8 mouse cellular contexts compared by ENCODE assay signal in the genomic region with DNA sequence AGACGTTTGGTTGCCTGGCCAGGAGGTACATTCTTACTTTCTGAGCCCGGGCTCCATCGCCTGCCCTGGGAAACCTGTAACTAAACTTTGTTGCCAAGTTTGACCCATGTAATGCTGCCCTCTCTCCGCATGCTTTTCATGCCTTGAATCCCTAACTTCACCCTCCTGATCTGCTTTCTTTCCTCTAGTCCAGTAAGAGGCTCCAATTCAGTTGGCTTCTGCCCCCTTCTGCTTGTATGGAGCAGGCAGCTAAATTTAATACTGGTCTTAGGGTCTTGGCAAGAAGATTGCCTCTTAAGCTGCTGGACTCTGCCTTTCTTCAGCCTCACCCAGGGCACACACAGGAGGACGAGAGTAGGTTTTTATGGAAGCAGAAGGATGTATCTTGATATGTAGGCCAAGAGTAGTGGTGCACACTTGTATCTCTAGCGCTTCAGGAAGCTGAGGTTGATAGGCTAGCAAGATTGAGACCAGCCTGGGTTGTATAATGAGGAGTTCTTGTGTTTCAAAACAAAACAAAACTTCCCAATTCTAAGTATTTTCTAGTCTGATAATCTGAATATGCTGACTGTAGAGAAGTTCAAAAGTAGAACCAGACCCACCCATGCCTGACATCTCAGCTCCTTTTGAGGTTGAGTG. TPM values are rescaled to one million over a fixed set of nuclear protein-coding genes. Genes with fewer than 3 reads are reported as not detected.
DNase-seq lines count a peak whose midpoint lies in the region; ATAC-seq and TF ChIP-seq lines count a peak whose summit lies in the region.

No protein-coding gene starts in this region.

- TF ChIP-seq CTCF in lung, postnatal 0 days (IDR thresholded peaks at IDR 0.05), result peak; percentile 49
- TF ChIP-seq CTCF in olfactory bulb, adult 2 months (IDR thresholded peaks at IDR 0.05; ENCODE audit: insufficient read depth, low read depth, low read length), result no peak

- peak overlapping the region; percentile 41; the same call in 1 of the 2 replicates for H3K9ac ChIP-seq in lung, postnatal 0 days (replicated peaks; ENCODE audit: low read depth)
- H3K9ac ChIP-seq in embryonic facial prominence, embryonic 15.5 days, result peak overlapping the region; percentile 39

- no peak for TF ChIP-seq EP300 in lung, postnatal 0 days (IDR thresholded peaks at IDR 0.05)

- peaks cover 28% of the 10 kb centered on the region for H3K4me1 ChIP-seq in lung, postnatal 0 days (ENCODE audit: insufficient read depth, low read depth, low read length)
- H3K4me1 ChIP-seq in embryonic facial prominence, embryonic 15.5 days, result peaks cover 66% of the 10 kb centered on the region
- H3K4me1 ChIP-seq in limb, embryonic 10.5 days, result peaks cover 67% of the 10 kb centered on the region
- peaks cover 25% of the 10 kb centered on the region for H3K4me1 ChIP-seq in olfactory bulb, adult 2 months (ENCODE audit: control insufficient read depth, insufficient read depth, low read length)

- peak; percentile 56 for DNase-seq in lung, postnatal 0 days (ENCODE audit: low spot score)
- DNase-seq in lung, adult 18-20 months, result no peak
- DNase-seq in limb, embryonic 10.5 days (ENCODE audit: low spot score), result no peak
- no peak for DNase-seq in spleen, postnatal 36 days (ENCODE audit: low spot score in 2 of 2)
- DNase-seq in gastrocnemius, adult 18-20 months (ENCODE audit: low spot score), result no peak
- DNase-seq in left cerebral cortex, adult 11 months (ENCODE audit: low spot score), result no peak

- peak overlapping the region; percentile 76 for H3K4me2 ChIP-seq in lung, postnatal 0 days (replicated peaks; ENCODE audit: low read depth, low read length)
- peak overlapping the region; percentile 82 for H3K4me2 ChIP-seq in embryonic facial prominence, embryonic 15.5 days (replicated peaks)

- no peaks in the 10 kb centered on the region for H3K9me3 ChIP-seq in lung, postnatal 0 days (ENCODE audit: low read length)
- H3K9me3 ChIP-seq in embryonic facial prominence, embryonic 15.5 days (replicated peaks), result no peaks in the 10 kb centered on the region
- no peaks in the 10 kb centered on the region for H3K9me3 ChIP-seq in limb, embryonic 10.5 days (replicated peaks)

- H3K36me3 ChIP-seq in lung, postnatal 0 days (ENCODE audit: insufficient read depth, low read length), result no peaks in the 10 kb centered on the region
- no peaks in the 10 kb centered on the region for H3K36me3 ChIP-seq in embryonic facial prominence, embryonic 15.5 days
- H3K36me3 ChIP-seq in limb, embryonic 10.5 days, result 0 out of 2 replicates have a peak, but pooled peaks cover 1% of the 10 kb centered on the region

- H3K27ac ChIP-seq in lung, postnatal 0 days (ENCODE audit: low read length), result peak overlapping the region; percentile 93
- peak overlapping the region; percentile 95 for H3K27ac ChIP-seq in embryonic facial prominence, embryonic 15.5 days (replicated peaks)
- peak overlapping the region; percentile 93 for H3K27ac ChIP-seq in limb, embryonic 10.5 days
- H3K27ac ChIP-seq in olfactory bulb, adult 2 months (ENCODE audit: insufficient read depth, low read depth, low read length), result peak overlapping the region; percentile 47; the same call in 1 of the 2 replicates

- no peaks in the 10 kb centered on the region for H3K27me3 ChIP-seq in lung, postnatal 0 days (replicated peaks; ENCODE audit: insufficient read depth, low read length)
- H3K27me3 ChIP-seq in embryonic facial prominence, embryonic 15.5 days, result no peaks in the 10 kb centered on the region
- no peaks in the 10 kb centered on the region for H3K27me3 ChIP-seq in limb, embryonic 10.5 days (ENCODE audit: low read depth, poor library complexity, severe bottlenecking)

- peak overlapping the region; percentile 45 for H3K4me3 ChIP-seq in lung, postnatal 0 days (ENCODE audit: low read depth, low read length)
- H3K4me3 ChIP-seq in embryonic facial prominence, embryonic 15.5 days (replicated peaks), result peak overlapping the region; percentile 51
- H3K4me3 ChIP-seq in limb, embryonic 10.5 days, result peak overlapping the region; percentile 59
- peak overlapping the region; percentile 53 for H3K4me3 ChIP-seq in olfactory bulb, adult 2 months (ENCODE audit: insufficient read depth, low read depth, low read length)

- TF ChIP-seq POLR2A in olfactory bulb, adult 2 months (IDR thresholded peaks at IDR 0.05; ENCODE audit: insufficient read depth, low read depth, low read length), result no peak

- peak; percentile 2; the same call in 1 of the 2 replicates for ATAC-seq in lung, postnatal 0 days
- no peak; the same call in 1 of the 2 replicates for ATAC-seq in embryonic facial prominence, embryonic 15.5 days (ENCODE audit: insufficient number of reproducible peaks, low FRiP score, low TSS enrichment, low read depth)

- 22% methylated on average over 6 of the region's 6 CpGs for WGBS in lung, postnatal 0 days
- 25% methylated on average over 6 of the region's 6 CpGs for WGBS in embryonic facial prominence, embryonic 15.5 days
- WGBS in limb, embryonic 10.5 days, result 38% methylated on average over 6 of the region's 6 CpGs
- WGBS in olfactory bulb, adult 2 months, result 21% methylated on average over 6 of the region's 6 CpGs

RNA-seq across cellular contexts. Expression of a gene that starts 10.9 kb away (rescaled TPM):
- 13.5 and 16.2 TPM in 2 replicates for polyA plus RNA-seq in lung, postnatal 0 days (2015; fragmentation: Nextera tagmentation; extraction: Ambion mirVana)
- polyA plus RNA-seq in embryonic facial prominence, embryonic 15.5 days (2015; fragmentation: Nextera tagmentation; extraction: Ambion mirVana), result 22.2 and 25.4 TPM in 2 replicates
- polyA plus RNA-seq in limb, embryonic 10.5 days (2016; fragmentation: Nextera tagmentation; extraction: Ambion mirVana), result 34.3 and 37.3 TPM in 2 replicates
- 123 TPM in 1 of 2 replicates, not detected in the other for polyA plus RNA-seq in olfactory bulb, adult 2 months (2012; ENCODE audit: insufficient read depth, insufficient read length, low replicate concordance, missing spikeins)
- 10 to 100 TPM; 16.6 to 17.3 TPM for total RNA-seq in gastrocnemius, adult 18-20 months (2021)
